ENCODE assay signal across 15 mouse cellular contexts in genomic region chr10:19200311-19200710, GRCm38 (mm10).
"Had no signal": no experiment of that assay in that cellular context is flagged by ENCODE, and none has a peak within 500 bp of the region (broad histone marks: within the 10 kb centered on the region; RNA-seq: fewer than 3 reads in every experiment).

No protein-coding gene starts in this region.

- H3K9me3 ChIP-seq: lung, embryonic 15.5 days; megakaryocyte, embryonic 14.5 days; midbrain, embryonic 13.5 days; neural tube, embryonic 12.5 days had no signal

- H3K9ac ChIP-seq: liver, postnatal 0 days; lung, embryonic 15.5 days; midbrain, embryonic 13.5 days; neural tube, embryonic 12.5 days had no signal

- ATAC-seq: liver, postnatal 0 days; lung, postnatal 0 days; midbrain, embryonic 13.5 days had no signal

- H3K27me3 ChIP-seq: lung, embryonic 15.5 days; midbrain, embryonic 13.5 days; neural tube, embryonic 12.5 days had no signal

- H3K27ac ChIP-seq: lung, embryonic 15.5 days; macrophage; midbrain, embryonic 13.5 days; neural tube, embryonic 12.5 days had no signal

- H3K4me3 ChIP-seq: lung, embryonic 15.5 days; megakaryocyte, embryonic 14.5 days; midbrain, embryonic 13.5 days; neural tube, embryonic 12.5 days had no signal

- H3K4me1 ChIP-seq: lung, embryonic 15.5 days; midbrain, embryonic 13.5 days; neural tube, embryonic 12.5 days had no signal

- DNase-seq: liver, postnatal 0 days; lung, adult 2 months; lung, postnatal 14 days; lung, postnatal 36 days; right cerebral cortex, postnatal 14 days; thymus, adult 18-20 months; thymus, postnatal 14 days; thymus, postnatal 36 days had no signal

- H3K4me2 ChIP-seq: lung, embryonic 15.5 days; midbrain, embryonic 11.5 days; midbrain, embryonic 13.5 days; neural tube, embryonic 12.5 days had no signal

- H3K36me3 ChIP-seq: lung, embryonic 15.5 days; midbrain, embryonic 13.5 days; neural tube, embryonic 12.5 days had no signal
